Mouse (Mus musculus): Measurements from ENCODE around the gene Clmn. TPM values are rescaled to one million over a fixed set of nuclear protein-coding genes. Genes with fewer than 3 reads are reported as not detected.

The Clmn gene
- polyA plus RNA-seq, 1 experiment, result not detected

DNA sequence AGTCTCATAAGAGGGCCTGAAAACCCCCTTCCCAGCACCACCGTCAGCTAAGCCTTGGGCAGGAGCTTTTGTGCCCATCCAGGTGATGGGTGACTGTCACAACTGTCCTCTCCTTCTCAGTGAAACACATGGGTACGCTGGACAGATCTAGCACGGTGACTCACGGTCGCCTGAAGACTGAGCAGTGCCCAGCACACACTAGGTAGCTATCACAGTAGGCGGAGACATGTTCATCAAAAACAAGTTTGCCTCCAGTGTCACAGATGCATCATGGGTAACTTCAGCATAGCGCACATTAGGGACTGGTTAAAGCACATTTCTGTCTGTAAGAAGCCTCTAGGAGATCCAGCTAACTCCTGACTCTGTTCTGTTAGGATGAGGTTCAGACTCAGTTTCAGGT is 41.2 kb downstream of the Clmn start:
- TF ChIP-seq FLI1 (IDR thresholded peaks at IDR 0.05; ENCODE audit: low read length), result no peak
- no peak for TF ChIP-seq GATA1 (IDR thresholded peaks at IDR 0.05; ENCODE audit: borderline replicate concordance, low read length)
- H3K9me3 ChIP-seq, result no peaks in the 10 kb centered on the region
- no peaks in the 10 kb centered on the region for H3K36me3 ChIP-seq (replicated peaks; ENCODE audit: low read length)
- H3K4me1 ChIP-seq, result peaks cover 19% of the 10 kb centered on the region
- no peak overlapping the region for H3K4me3 ChIP-seq (replicated peaks)
- H3K27me3 ChIP-seq (replicated peaks), result peaks cover 46% of the 10 kb centered on the region

DNA sequence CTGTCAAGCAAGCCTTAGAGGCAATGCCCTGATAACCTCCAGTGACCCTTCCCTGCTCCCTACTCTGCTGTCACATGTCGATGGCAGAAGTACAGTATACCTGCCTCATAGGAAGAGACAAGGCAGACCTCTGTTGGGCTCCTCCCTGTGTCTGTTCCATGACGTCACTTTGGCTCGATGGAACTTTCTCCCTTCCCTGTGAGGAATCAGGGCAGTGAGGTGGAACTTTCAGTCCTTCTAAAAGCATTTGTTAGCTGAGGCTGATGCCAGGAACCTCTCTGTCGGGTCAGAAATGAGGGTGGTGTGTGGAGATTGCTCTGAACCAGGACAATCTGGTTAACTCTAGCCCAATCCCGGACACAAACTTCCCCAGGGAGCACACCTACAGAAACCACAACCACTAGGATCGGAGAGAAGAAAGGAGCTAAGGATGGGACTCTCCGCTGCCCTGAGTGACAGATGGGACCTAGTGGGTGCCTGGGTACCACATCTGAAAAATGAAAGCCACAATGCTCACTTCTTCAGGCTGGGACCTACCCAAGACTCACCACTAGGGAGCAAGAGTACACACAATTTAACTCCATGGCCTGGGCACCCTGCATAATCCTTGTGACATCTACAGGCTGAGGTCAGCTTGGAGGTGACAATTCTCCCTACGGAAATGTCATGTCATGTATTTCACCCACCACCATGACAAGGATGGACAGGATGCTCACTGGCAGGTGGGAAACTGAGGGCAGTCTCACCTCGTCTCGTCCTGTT is 41.9 kb downstream of the Clmn start:
- no peaks in the 10 kb centered on the region for H3K36me3 ChIP-seq (replicated peaks; ENCODE audit: low read length)
- TF ChIP-seq GATA1 (IDR thresholded peaks at IDR 0.05; ENCODE audit: borderline replicate concordance, low read length) (no peak), FLI1 (IDR thresholded peaks at IDR 0.05; ENCODE audit: low read length) (no peak)
- H3K9me3 ChIP-seq, result no peaks in the 10 kb centered on the region
- H3K27me3 ChIP-seq (replicated peaks), result peaks cover 47% of the 10 kb centered on the region
- peaks cover 19% of the 10 kb centered on the region for H3K4me1 ChIP-seq
- no peak overlapping the region for H3K4me3 ChIP-seq (replicated peaks)

DNA sequence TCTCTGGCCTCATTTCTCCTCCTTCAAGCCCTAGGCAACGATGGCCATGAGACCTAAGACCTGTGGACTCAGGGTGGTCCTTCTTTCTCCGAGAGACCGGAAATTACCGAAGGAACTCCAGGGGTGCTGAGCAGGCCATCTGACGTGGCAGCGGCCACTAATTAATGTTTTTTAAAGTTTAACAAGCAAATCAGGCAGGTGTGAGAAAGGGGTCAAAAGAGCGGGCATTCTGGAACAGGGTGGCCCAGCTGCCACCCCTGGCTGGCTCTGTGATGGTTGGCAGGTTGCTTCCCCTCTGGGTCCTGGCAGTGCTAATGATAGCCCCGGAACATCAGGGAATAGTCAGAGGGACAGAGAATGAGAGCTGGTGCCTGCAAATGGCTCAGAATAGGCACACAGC is 42.7 kb downstream of the Clmn start:
- TF ChIP-seq GATA1 (IDR thresholded peaks at IDR 0.05; ENCODE audit: borderline replicate concordance, low read length), result no peak
- no peak for TF ChIP-seq FLI1 (IDR thresholded peaks at IDR 0.05; ENCODE audit: low read length)
- no peaks in the 10 kb centered on the region for H3K36me3 ChIP-seq (replicated peaks; ENCODE audit: low read length)
- H3K4me1 ChIP-seq, result peaks cover 19% of the 10 kb centered on the region
- no peaks in the 10 kb centered on the region for H3K9me3 ChIP-seq
- peaks cover 49% of the 10 kb centered on the region for H3K27me3 ChIP-seq (replicated peaks)
- no peak overlapping the region for H3K4me3 ChIP-seq (replicated peaks)

GRCm38 (mm10) chr12:104820061-104820460 is 44.8 kb downstream of the Clmn start:
- TF ChIP-seq GATA1 (IDR thresholded peaks at IDR 0.05; ENCODE audit: borderline replicate concordance, low read length) (no peak), FLI1 (IDR thresholded peaks at IDR 0.05; ENCODE audit: low read length) (no peak)
- H3K9me3 ChIP-seq, result no peaks in the 10 kb centered on the region
- peaks cover 15% of the 10 kb centered on the region for H3K4me1 ChIP-seq
- no peak overlapping the region for H3K4me3 ChIP-seq (replicated peaks)
- H3K27me3 ChIP-seq (replicated peaks), result peaks cover 53% of the 10 kb centered on the region
- H3K36me3 ChIP-seq (replicated peaks; ENCODE audit: low read length), result no peaks in the 10 kb centered on the region

- no peaks in the 10 kb centered on the region for H3K9me3 ChIP-seq
- no peak for TF ChIP-seq FLI1 (IDR thresholded peaks at IDR 0.05; ENCODE audit: low read length)
- no peak for TF ChIP-seq GATA1 (IDR thresholded peaks at IDR 0.05; ENCODE audit: borderline replicate concordance, low read length)
- peaks cover 7% of the 10 kb centered on the region for H3K4me1 ChIP-seq
- no peaks in the 10 kb centered on the region for H3K36me3 ChIP-seq (replicated peaks; ENCODE audit: low read length)
- no peak overlapping the region for H3K4me3 ChIP-seq (replicated peaks)
- peaks cover 56% of the 10 kb centered on the region for H3K27me3 ChIP-seq (replicated peaks)
Measured at GRCm38 (mm10) chr12:104819050-104819449, 45.8 kb downstream of the Clmn start.

DNA sequence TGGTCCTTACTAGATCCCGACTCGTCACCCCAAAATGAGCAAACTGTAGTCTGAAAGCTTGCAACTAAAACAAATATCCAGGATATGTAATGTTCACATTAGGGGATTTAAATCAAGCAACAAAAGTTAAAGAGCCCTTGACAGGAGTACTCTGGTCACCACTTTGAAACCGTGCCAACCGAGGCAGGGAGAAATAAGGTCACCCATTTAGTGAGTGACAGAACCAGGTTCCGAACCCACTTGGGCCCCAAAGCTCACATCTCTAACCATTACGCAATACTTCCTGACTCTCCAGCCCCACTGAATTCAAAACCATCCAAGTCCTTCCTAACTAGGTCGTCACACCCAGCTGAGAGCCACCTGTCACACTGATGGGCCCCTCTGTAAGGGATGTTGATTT is 46.8 kb downstream of the Clmn start:
- H3K27me3 ChIP-seq (replicated peaks), result peaks cover 52% of the 10 kb centered on the region
- H3K4me3 ChIP-seq (replicated peaks), result no peak overlapping the region
- TF ChIP-seq FLI1 (IDR thresholded peaks at IDR 0.05; ENCODE audit: low read length) (no peak), GATA1 (IDR thresholded peaks at IDR 0.05; ENCODE audit: borderline replicate concordance, low read length) (no peak)
- H3K4me1 ChIP-seq, result peaks cover 7% of the 10 kb centered on the region
- no peaks in the 10 kb centered on the region for H3K9me3 ChIP-seq
- H3K36me3 ChIP-seq (replicated peaks; ENCODE audit: low read length), result no peaks in the 10 kb centered on the region

GRCm38 (mm10) chr12:104817172-104817866 is 47.6 kb downstream of the Clmn start:
- H3K9me3 ChIP-seq, result no peaks in the 10 kb centered on the region
- peaks cover 7% of the 10 kb centered on the region; the same call in 1 of the 2 replicates for H3K4me1 ChIP-seq
- H3K27me3 ChIP-seq (replicated peaks), result peaks cover 45% of the 10 kb centered on the region
- no peak overlapping the region for H3K4me3 ChIP-seq (replicated peaks)
- H3K36me3 ChIP-seq (replicated peaks; ENCODE audit: low read length), result no peaks in the 10 kb centered on the region
- TF ChIP-seq FLI1 (IDR thresholded peaks at IDR 0.05; ENCODE audit: low read length), result no peak
- TF ChIP-seq GATA1 (IDR thresholded peaks at IDR 0.05; ENCODE audit: borderline replicate concordance, low read length), result no peak

DNA sequence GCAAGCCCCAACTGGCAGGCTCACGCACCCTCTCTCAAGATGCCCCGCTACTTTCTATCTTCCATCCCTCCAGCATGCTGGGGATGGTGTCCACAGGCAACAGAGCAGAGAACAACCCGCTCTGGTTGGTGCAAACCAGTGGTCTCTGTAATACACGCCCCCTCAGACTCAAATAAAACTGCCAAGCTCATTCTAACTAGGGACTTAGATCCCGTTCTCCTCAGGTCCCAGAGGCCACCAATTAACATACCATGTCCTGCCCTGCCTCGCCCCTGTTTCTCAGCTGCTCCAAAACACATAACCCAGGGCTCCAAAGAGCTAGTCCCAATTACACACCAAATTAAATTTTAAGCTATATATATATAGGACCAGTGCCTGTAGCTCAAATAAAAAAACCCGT is 50.6 kb downstream of the Clmn start:
- peaks cover 46% of the 10 kb centered on the region for H3K27me3 ChIP-seq (replicated peaks)
- no peaks in the 10 kb centered on the region for H3K9me3 ChIP-seq
- H3K4me3 ChIP-seq (replicated peaks), result no peak overlapping the region
- H3K4me1 ChIP-seq, result peaks cover 10% of the 10 kb centered on the region; the same call in 1 of the 2 replicates
- TF ChIP-seq FLI1 (IDR thresholded peaks at IDR 0.05; ENCODE audit: low read length) (no peak), GATA1 (IDR thresholded peaks at IDR 0.05; ENCODE audit: borderline replicate concordance, low read length) (no peak)
- no peaks in the 10 kb centered on the region for H3K36me3 ChIP-seq (replicated peaks; ENCODE audit: low read length)

- H3K36me3 ChIP-seq (replicated peaks; ENCODE audit: low read length), result no peaks in the 10 kb centered on the region
- no peak overlapping the region for H3K4me3 ChIP-seq (replicated peaks)
- H3K9me3 ChIP-seq, result no peaks in the 10 kb centered on the region
- TF ChIP-seq GATA1 (IDR thresholded peaks at IDR 0.05; ENCODE audit: borderline replicate concordance, low read length), result no peak
- no peak for TF ChIP-seq FLI1 (IDR thresholded peaks at IDR 0.05; ENCODE audit: low read length)
- peaks cover 49% of the 10 kb centered on the region for H3K27me3 ChIP-seq (replicated peaks)
- H3K4me1 ChIP-seq, result peaks cover 10% of the 10 kb centered on the region; the same call in 1 of the 2 replicates
Measured at GRCm38 (mm10) chr12:104813762-104814161, 51.1 kb downstream of the Clmn start.

- H3K9me3 ChIP-seq, result no peaks in the 10 kb centered on the region
- TF ChIP-seq FLI1 (IDR thresholded peaks at IDR 0.05; ENCODE audit: low read length) (no peak), GATA1 (IDR thresholded peaks at IDR 0.05; ENCODE audit: borderline replicate concordance, low read length) (no peak)
- H3K4me3 ChIP-seq (replicated peaks), result no peak overlapping the region
- H3K27me3 ChIP-seq (replicated peaks), result peaks cover 53% of the 10 kb centered on the region
- peaks cover 10% of the 10 kb centered on the region; the same call in 1 of the 2 replicates for H3K4me1 ChIP-seq
- H3K36me3 ChIP-seq (replicated peaks; ENCODE audit: low read length), result no peaks in the 10 kb centered on the region
Measured at GRCm38 (mm10) chr12:104812711-104813110, 52.2 kb downstream of the Clmn start.

Measured in megakaryocyte, embryonic 14.5 days (primary cell).